Mouse (Mus musculus): ENCODE results near the gene Il21r. TPM values are rescaled to one million over a fixed set of nuclear protein-coding genes. Genes with fewer than 3 reads are reported as not detected.

Gene Il21r
- polyA plus RNA-seq, 1 experiment from 2014 or later: 0.35 TPM

DNA sequence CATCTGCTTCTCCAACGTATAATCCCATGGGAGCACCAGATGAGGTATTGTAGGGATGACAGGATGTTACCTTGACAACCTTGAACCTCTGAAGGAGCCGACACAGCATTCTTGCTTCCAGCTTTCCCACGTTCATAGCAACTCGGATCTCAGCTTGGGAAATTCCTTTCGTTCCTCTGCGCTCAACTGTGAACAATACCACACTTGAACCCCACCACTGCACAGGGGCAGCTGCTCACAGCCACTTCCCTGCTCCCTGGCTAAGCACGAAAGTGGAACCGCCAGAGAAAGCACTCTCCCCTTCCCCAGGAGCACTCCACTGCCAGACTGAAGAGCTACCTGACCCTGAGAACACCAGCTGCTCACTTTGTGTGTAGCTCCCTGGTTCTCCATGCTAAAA, 75.5 kb downstream of the Il21r start:
- Histone ChIP-seq H3K27ac (no peak overlapping the region), H3K27me3 (replicated peaks) (no peaks in the 10 kb centered on the region), H3K9ac (no peak overlapping the region), H3K4me3 (no peak overlapping the region), H3K4me2 (replicated peaks) (no peak overlapping the region), H3K9me3 (no peaks in the 10 kb centered on the region), H3K36me3 (peaks cover 87% of the 10 kb centered on the region), H3K4me1 (no peaks in the 10 kb centered on the region)
- no peak for ATAC-seq (ENCODE audit: low FRiP score, low read depth)
- WGBS: 78% methylated on average over 8 of the region's 8 CpGs

DNA sequence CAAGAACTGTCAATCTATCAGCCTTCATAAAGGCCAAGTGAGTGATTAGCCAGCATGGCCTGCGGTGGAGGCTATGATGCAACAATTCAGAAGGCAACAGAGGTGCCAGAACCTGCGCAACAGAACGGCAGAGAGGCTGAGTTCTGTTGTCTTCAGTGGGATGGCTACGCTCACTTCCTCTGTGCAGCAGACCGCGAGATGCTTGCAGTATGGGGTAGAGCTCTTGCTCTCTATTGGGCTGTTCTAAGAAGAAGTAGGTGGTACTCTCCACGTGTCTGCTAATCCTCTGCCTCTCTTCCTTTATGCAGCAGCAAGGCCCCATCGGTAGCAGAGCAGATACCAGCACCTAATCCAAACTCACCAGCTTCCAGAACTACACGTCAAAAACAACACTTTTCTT, 76.7 kb downstream of the Il21r start:
- peaks cover 77% of the 10 kb centered on the region for H3K36me3 ChIP-seq
- no peaks in the 10 kb centered on the region for H3K27me3 ChIP-seq (replicated peaks)
- H3K9me3 ChIP-seq: no peaks in the 10 kb centered on the region
- H3K4me2 ChIP-seq (replicated peaks): no peak overlapping the region
- H3K4me1 ChIP-seq: no peaks in the 10 kb centered on the region
- H3K27ac ChIP-seq: no peak overlapping the region
- ATAC-seq (ENCODE audit: low FRiP score, low read depth): no peak
- H3K9ac ChIP-seq: no peak overlapping the region
- no peak overlapping the region for H3K4me3 ChIP-seq
- 92% methylated on average over 9 of the region's 9 CpGs for WGBS

Other genes starting within 250 kb of the Il21r start
- gene Kdm8, start 158.8 kb upstream of the Il21r start, polyA plus RNA-seq (2016; fragmentation: Nextera tagmentation; extraction: Ambion mirVana): 9.2 and 10.1 TPM in 2 replicates
- gene Nsmce1, start 111.8 kb upstream of the Il21r start, polyA plus RNA-seq (2016; fragmentation: Nextera tagmentation; extraction: Ambion mirVana): 98.8 and 108 TPM in 2 replicates
- gene Il4ra, start 51.3 kb upstream of the Il21r start, polyA plus RNA-seq (2016; fragmentation: Nextera tagmentation; extraction: Ambion mirVana): 5.1 and 5.3 TPM in 2 replicates
- 44.9 and 46.8 TPM in 2 replicates for gene Gtf3c1, start 104.4 kb downstream of the Il21r start, polyA plus RNA-seq (2016; fragmentation: Nextera tagmentation; extraction: Ambion mirVana)
- gene D430042O09Rik, start 104.5 kb downstream of the Il21r start, polyA plus RNA-seq (2016; fragmentation: Nextera tagmentation; extraction: Ambion mirVana): 8.7 and 9.7 TPM in 2 replicates